Mouse (Mus musculus) heart, adult 9 months (tissue): ENCODE data around the gene Gm17571.

ENCODE experiments used
- DNase-seq, 2 experiments: peaks; one replicate each; pipeline ENCODE4 v3.0.0; 2022; ENCODE audit warnings: low spot score in 2 of 2

Gm17571 gene

DNA sequence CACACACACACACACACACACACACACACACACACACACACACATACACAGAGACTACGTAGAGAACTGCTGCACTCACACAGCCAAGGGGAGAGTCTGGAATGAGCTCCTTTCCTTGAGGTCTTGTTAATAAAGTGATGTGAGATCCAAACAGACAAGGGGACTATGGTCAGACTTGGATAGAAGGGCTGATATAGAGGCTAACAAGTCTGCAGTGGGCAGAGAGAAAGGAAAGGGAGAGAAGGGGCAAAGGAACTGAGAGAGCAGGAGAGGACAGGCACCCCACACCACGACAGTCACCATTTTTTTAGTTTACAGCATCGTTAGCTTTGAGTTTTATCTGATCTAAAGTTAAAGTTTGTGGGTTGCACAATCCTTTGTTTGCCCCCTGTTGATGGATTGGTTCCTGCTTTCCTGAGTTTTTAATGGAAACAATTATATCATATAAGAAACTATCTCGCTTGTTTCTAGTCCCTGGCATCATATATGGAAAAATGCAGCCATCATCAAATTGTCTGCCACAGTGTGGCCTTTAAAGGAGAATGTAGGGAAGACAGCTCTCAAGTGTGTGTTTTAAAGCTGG lies at the start of gene Gm17571:
Gene Gm17571 (minus strand): TSS at position 51 of the 583 bp plus-strand sequence.
- no peak for DNase-seq

DNA sequence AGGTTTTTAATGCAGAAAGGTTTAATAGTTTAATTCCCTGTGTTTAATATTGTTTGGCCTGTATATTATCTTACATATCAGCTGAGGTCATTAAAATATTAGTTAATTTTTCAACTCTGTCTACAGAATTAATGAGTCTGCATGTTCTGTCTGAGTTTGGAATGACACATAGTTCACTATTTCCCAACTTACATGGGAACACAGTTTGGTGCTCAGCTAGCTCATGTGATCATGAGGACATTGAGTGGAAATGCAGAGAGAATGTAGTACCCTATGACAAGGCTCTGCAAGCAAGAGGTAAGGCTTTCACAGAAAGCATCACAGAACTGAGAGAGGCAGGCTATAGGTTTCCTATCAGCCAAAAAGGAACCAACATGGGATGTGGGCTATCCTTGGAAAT lies 49.0 kb upstream of the Gm17571 start:
- DNase-seq: no peak

DNA sequence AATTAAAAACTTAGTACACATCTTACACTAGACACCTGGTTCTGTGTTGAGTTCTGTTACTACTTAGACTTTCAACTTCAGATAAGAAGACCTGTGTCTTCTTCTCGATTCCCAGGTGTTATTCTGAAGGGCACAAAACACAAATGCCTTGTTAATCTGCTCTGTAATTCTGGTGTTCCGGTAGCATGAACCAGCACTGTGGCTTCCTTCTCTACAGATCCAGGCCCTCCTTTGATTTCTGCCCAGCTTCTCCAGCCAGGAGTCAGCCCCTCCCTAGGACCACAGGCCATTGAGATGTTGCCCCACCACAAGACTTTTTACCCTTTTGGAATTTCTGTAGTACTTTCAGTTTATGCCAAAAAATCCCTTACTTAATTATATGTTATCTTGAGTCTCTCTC lies 47.2 kb upstream of the Gm17571 start:
- DNase-seq: no peak

DNA sequence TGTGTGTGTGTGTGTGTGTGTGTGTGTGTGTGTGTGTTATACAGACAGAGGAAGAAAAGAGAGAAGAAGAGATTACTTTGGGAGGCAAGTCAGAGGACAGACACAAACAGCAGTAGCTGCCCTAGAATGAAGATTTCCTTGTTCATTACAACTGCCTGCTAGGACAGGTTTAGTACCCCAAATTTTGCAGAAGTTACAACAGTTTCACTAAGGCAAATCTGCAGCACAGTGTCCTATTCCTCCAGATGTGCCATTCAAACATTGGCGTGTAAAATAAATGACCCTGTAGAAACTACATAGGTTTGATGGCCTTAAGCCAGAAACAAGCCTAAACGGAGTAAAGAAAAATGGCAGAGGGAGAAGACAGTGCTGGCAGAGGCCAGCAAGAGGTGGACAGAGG lies 46.3 kb upstream of the Gm17571 start:
- DNase-seq: no peak

DNA sequence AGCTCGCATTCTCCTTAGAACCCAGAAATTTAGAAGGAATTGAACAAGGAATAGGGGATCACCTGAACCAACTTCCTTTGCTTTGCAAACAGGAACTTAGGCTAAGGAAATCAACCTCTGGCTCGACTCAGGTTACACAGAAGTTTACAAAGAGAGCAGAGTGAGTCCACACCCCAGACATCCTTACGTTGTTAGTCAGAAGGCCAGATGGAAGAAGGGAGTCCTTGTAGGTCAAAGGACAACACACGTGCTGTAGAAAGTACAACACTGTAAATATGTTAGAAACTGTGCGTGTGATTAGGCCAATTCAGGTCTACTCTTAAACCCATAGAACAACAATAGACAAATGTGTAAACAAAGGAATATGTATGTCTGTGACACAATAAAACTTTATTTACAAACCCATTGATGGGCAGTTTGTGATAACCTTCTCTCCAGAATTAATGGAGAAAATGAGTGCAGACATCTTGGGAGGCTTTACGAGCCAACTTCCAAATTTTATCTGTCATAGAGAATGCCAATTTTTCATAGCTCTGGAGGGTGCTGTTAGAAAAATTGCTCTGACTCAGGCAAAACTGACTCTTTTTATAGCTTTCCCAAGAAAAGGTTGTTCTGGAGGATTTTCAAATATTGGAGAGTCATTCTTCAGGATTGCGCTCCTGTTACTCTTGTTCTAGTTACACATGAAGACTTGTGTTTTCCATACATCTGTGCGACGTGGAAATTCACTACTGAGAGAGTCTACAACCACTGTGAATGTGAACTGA lies 45.5 kb upstream of the Gm17571 start:
- no peak for DNase-seq

DNA sequence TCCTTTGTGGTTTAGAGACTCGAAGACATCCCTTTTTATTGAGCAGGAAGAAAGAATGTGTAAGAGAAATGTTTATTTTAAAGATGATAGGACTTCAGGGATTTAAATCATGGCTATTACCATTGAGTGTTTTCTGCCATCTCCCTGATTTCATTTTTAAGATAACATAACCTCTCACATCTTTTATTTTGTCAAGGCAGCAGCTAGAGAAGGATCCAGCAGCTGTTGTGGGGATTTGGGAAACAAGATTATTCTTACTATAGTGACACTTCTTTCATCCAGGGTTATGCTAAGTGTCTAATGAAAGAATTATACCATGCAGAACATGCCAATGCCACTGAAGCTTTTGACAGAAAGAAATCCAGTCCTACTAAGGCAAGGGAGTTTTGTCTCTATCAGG lies 44.6 kb upstream of the Gm17571 start:
- no peak for DNase-seq

DNA sequence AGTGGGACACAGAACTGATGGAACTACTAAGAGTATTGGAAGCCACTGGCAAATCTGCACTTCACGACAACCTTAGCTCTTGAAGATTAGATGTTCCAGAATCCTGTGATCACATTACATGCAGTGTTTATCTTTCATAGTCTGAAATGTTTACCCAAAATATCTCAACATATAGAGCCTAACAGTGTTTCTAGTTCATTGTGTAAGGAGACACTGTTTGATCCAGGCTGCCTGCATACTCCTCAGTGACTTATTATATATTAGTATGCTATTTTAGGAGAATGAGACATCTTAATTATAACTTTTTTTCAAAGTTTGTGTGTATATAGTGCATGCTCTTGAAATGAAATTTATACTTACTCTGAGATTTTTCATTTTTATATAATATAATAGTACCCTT lies 39.4 kb upstream of the Gm17571 start:
- DNase-seq: no peak

DNA sequence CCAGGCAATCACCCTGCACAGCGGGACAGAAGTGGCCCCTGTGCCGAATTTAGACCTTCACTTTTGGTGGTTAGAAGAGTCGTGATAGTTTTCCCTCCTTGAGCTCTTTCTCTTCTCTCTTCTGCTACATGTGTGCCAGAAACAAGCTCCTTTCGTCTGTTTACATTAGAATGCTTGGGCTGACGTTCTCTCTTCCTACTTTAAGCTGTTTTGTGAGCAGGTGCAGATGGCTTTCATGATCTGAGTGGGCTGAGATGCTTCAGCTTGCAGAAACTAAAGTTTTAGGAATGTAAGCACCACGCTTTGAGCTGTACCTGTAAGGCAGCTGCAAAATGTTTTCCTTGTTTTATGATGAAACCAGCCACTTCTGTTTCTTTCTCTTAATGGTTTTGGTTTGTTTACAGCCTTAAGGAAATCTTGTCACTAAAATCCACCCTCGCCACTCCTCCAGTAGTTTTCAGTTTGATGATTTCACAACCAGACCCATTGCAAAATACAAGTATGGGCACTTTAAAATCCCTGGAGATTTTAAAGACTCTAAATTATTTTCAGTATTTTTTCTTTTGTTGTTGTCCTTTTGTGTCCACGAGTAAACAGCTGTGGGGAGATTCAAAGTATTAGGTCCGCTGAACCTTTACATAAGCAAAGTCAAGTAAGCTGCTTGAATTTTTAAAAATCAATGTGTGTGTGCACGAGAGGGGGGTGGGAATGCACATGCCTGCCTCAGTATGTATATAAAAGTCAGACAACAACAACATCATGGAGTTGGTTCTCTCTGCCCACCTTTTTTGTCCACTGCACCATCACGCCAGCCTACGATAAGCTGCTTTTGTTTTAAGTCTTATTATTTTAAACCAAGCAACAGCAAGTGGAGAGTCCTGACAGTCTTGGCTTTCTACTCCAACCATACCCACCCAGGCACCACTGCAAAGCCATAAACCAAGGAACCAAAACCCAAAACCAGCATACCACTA lies 38.0 kb upstream of the Gm17571 start:
- DNase-seq: no peak

DNA sequence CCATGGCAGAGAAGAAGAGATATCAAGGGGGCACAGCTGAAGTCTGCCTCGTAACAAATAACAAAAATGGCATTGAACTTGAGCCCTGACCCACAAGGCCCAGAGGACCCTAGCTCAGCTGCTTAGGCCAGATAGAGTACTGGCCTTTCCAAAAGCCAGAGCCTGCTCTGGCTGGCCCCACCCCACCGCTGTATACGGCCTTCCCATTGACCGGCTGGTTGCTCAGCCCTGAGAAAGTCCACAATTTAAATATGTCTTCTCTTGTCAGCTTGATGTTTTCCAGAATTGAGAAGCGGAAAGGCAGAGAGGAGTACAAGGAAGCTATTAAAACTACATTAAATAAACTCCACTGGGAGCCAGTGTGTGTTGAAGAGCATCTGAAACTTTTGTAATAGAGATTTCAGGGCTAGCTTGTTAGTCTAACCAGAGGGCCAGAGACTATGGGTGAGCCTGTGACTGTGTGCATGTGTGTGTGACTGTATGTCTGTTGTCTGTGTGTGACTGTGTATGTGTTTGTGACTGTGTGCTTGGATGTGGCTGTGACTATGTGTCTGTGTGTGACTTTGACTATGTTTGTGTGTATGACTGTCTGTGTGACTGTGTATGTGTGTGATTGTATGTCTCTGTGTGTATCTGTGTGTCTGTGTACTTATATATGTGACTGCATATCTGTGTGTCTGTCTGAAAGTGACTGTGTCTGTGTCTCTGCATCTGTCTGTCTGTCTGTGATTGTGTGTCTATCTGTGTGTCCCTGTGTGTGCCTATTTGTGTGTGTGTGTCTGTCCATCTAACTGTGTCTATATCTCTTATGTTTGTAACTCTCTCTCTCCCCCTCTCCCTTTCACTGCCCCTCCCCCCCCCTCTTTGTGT lies 36.9 kb upstream of the Gm17571 start:
- DNase-seq: no peak

DNA sequence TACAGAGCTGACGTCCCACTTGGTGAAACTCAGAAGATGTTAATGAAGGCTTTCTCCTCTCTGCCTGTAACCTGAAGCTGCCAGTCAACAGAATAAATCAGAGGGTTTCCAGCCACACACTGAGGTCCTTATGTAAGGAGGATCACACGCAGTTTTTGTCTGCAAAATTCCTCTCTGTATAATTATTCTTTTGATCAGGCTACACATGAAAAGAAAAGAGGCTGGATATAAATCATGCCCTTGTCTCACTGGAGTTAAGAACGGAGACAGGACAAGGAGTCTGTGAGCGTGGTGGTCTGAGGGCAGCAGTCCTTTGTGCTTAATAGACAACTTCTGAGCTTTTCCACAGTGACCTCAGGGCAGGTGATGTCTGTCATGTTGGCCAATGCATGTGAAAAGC lies 32.7 kb upstream of the Gm17571 start:
- DNase-seq: no peak

DNA sequence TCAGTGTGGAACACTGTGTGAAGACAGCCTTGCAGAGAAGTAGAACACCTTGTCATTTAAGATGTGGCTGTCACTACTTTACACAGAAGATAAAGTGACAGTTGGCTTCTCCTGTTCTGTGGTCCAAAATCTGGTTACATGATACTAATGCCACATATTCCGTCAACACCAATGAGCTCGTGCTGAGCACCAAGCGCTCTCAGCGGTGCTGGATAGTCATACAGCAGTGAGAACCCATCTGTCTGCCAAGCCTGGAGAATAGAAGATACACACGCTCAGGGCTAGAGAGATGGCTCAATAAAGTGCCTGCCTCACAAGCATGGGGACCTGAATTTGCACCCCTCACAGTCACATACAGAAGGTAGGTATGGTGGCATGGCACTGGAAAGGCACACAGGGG lies 28.4 kb upstream of the Gm17571 start:
- no peak for DNase-seq

DNA sequence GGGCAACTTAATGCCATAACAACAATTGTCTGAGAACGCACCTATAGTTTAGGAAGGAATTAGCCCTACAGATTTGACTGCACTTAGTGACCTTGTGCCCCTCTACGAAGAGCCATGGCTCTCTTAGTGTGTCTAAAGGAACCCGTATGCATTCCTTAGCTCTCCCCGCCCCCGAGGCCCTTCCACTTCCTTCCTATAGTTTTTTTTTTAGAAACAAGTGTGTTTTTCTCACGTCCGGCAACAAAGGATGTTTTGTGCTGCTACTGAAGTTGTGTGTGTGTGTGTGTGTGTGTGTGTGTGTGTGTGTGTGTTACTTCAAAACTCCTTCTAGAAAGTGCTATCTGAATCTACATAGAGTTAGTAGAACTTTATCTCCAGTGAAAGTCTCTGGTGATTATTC lies 23.5 kb upstream of the Gm17571 start:
- DNase-seq: peak; percentile 58 to 59

DNA sequence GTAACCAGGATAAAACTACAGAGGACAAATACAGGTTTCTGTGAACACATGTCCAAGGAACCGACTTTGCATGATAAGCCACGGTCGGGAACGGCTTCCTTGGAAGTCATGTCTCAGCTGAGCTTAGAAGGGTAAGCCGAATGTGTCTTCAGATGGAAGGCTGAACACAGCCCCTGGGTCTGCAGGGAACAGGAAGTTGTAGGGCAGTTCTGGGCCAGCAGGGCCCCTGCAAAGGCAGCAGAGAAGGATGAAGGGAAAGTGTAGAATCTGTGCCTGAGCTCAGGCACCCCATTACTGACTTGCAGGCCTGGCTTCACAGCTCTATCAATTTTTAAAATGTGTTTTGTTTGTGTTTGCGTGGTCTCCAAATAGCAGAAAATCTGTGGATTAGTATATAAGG lies 22.2 kb upstream of the Gm17571 start:
- no peak for DNase-seq

DNA sequence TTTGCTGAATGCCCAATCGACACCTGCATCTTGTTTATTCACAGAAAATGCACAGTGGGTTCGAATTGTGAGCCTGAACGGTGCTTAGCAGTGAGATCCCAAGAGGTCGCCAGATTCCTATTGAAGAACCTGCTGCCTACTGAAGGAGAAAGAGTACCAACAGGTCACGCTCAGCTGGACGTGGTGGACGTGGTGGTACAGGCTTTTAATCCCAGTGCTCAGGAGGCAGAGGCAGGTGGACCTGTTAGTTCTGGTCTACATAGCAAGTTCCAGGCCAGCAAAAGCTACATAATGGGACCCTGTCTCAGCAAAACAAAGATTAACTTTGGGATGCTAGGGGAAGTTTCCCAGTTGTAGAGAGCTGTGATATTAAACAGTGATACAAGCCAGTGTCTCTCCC lies 21.2 kb upstream of the Gm17571 start:
- DNase-seq: no peak

DNA sequence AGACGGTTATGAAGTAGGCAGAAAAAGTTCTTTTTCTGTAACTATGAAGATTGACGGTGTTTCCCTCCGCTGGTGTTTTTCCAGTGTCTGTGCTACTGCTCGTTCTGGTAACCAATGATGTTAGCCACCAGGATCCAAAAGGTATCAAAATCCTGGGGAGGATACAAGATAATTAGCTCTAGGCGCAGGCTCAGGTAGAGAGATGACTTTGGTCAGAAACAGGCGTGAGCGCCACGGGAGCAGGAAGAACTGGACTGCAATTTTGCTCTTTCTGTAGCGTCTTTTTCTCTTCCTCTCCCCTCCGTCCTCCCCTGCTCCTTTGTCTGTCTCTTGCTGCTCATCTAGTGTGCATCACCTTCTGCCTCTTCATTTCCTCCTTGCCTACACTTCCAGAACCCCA lies 20.3 kb upstream of the Gm17571 start:
- DNase-seq: no peak

DNA sequence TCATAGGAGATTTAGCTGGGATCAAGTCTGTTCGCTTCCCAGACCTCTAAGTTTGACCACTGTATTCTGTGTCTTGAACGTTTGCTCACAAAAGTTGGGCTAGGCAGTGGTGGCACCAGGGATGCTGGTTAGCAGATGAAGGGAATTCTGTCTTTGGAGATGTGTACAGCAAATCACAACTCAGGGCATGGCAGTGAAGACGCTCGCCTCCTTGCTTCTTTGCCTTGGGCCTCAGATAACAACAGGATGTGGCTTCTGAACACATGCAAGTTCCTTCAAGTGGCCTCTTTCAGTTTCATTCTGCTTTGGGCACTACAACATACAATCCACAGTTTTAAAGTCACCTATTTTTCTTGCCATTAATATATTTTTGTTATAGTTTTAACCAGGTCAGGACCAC lies 19.8 kb upstream of the Gm17571 start:
- peak; percentile 41 to 58 for DNase-seq

DNA sequence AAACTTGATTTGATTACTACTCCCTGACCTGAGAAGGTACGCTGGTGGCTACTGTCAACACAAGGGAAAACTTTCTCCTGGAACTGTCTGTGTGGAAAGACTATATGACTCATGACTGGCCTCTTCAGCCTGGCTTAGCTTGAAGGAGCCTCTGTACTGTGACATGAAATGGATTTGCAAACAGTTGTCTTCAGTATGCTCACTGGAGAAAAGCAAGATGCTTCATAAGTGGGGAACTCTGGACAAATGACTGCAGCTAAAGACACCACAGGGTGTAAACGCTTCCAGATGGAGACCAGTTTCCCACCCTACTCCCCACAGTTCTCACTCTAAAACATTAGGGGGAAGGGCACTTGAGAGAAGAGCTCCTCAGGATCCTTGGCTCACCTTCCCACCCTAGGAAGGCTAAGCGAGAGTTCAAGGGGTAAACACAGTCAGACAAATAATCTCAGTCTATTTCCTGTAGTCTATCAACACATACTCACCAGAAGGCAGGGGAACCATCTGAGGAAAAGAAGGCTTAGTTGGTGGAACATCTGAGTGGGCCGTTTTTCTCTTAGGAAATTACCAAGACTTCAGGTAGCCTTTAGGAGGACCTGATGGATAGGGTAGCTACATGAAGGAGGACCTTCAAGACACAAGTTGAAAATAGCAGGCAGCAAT lies 18.9 kb upstream of the Gm17571 start:
- DNase-seq: no peak

DNA sequence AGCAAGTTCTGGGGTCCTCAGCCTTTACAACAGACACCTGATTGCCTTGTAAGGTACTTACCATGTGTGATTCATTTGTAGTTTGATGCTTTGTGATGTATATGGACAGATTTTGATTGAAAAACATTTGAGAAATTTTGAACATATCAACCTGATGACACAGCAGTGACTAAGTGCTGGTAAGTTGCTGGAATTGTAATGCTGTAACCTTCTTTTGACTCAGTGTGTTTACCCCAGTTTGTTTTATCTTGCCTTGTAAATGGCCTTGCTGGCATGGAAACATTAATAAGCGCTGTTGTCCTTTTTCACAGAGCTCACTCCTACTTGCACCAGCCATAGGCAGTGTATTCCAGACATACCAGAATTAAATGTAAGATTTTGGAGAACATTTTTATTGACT lies 14.4 kb upstream of the Gm17571 start:
- DNase-seq: no peak

DNA sequence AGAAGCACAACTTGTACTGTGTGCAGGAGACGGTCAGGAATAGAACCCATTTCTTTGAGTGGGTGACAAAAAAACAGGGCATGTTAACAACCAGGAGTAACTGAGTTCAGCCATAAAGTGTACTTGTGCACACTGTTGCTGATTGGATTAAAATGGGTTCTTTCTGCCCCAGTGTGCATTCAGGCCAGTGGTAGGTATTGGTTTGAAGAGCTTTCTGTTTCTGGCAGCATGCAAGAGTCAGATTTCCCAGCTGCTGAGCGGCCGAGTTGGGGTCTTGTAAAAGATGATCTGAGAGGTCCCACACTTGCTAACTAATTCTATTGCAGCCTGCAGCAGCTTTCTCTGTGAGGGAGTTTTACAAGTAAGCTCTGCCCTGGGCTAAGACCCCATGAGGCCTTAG lies 13.5 kb upstream of the Gm17571 start:
- DNase-seq: no peak

DNA sequence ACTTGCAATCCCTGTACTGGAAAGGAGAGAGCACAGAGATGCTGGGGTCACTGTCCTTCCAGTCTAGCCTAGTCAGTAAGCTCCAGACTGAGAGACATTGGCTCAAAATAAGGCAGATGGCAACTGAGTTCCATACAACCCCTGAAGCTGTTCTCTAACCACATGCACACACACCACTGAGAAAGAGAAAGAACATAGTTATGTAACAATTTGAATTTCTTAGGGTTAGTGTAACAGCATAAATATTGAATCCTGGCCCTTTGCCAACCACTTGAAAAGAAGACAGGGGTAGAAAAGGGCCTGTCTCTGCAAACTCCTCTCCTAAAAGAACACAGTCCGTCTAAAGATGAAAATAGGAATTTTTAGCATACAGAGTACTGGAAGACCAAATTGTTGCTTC lies 12.8 kb upstream of the Gm17571 start:
- DNase-seq: no peak

DNA sequence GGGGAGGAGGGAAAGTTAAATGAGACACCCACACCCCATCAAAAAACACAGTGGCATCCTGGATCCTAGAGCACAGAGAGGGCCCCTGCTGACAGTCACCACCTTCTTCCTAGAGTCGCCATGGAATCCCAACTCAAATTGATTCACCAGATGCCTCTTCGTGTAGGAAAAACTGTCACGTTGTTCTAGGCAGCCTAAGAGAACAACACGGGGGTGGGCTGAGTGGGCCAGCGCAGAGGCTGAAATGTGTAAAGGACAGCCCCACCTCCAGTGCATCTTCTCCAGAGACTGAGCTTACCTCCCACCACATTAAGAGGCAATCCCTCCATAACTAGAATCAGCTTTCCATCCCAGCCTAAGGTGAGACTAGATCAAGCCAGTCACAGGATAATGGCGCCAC lies 11.2 kb upstream of the Gm17571 start:
- no peak for DNase-seq
